Mouse (Mus musculus) neural tube, embryonic 12.5 days (tissue): ENCODE results near the gene Haao. TPM values are rescaled to one million over a fixed set of nuclear protein-coding genes. Genes with fewer than 3 reads are reported as not detected.
A peak's percentile ranks its signal among the peaks of the same experiment; 100 is the strongest.
"Not testable (repeated sequence)": the region's sequence is repeated elsewhere in the genome, so short reads cannot be mapped to it uniquely, and the experiment has no call there.

Experiments used
- ATAC-seq: fragments of 200-750 bp; cut with Nextera tagmentation; 2 replicates; pipeline ENCODE4 v1.8.0; 2017; ENCODE audit warnings: low read depth, mild to moderate bottlenecking, moderate TSS enrichment, moderate library complexity; ENCODE audit not compliant: low FRiP score
- H3K27ac ChIP-seq: fragments of 300-500 bp; sonication (generic); 2 replicates; pipeline ENCODE4 v1.5.1; 2016
- H3K27me3 ChIP-seq: fragments of 300-500 bp; sonication (generic); replicated peaks from 2 replicates; pipeline ENCODE4 v1.6.1; 2016; ENCODE audit warnings: mild to moderate bottlenecking
- H3K36me3 ChIP-seq: fragments of 300-500 bp; sonication (generic); 2 replicates; pipeline ENCODE4 v1.6.1; 2016; ENCODE audit warnings: mild to moderate bottlenecking
- H3K4me1 ChIP-seq: fragments of 300-500 bp; sonication (generic); 2 replicates; pipeline ENCODE4 v1.6.1; 2016
- H3K4me2 ChIP-seq: fragments of 300-500 bp; sonication (generic); replicated peaks from 2 replicates; pipeline ENCODE4 v1.6.1; 2016; ENCODE audit warnings: mild to moderate bottlenecking
- H3K4me3 ChIP-seq: fragments of 300-500 bp; sonication (generic); 2 replicates; pipeline ENCODE4 v1.5.1; 2016
- H3K9ac ChIP-seq: fragments of 300-500 bp; sonication (generic); 2 replicates; pipeline ENCODE4 v1.6.1; 2016; ENCODE audit warnings: mild to moderate bottlenecking
- H3K9me3 ChIP-seq: fragments of 300-500 bp; sonication (generic); 2 replicates; pipeline ENCODE4 v1.6.1; 2016; ENCODE audit warnings: mild to moderate bottlenecking
- WGBS: fragments of 180-500 bp; shearing (Covaris S2); methylation state at CpG from one replicate; pipeline ENCODE4 v1.1.7; 2016; 5-methylcytosine and 5-hydroxymethylcytosine counted together
- polyA plus RNA-seq: library from polyadenylated mRNA; unstranded; fragments of >200 nt; fragmentation: Nextera tagmentation; extraction: Ambion mirVana; gene quantifications from 2 replicates; pipeline ENCODE4 v1.2.1, GENCODE M21; 2016

Gene Haao
- polyA plus RNA-seq, 1 experiment from 2014 or later = not detected

DNA sequence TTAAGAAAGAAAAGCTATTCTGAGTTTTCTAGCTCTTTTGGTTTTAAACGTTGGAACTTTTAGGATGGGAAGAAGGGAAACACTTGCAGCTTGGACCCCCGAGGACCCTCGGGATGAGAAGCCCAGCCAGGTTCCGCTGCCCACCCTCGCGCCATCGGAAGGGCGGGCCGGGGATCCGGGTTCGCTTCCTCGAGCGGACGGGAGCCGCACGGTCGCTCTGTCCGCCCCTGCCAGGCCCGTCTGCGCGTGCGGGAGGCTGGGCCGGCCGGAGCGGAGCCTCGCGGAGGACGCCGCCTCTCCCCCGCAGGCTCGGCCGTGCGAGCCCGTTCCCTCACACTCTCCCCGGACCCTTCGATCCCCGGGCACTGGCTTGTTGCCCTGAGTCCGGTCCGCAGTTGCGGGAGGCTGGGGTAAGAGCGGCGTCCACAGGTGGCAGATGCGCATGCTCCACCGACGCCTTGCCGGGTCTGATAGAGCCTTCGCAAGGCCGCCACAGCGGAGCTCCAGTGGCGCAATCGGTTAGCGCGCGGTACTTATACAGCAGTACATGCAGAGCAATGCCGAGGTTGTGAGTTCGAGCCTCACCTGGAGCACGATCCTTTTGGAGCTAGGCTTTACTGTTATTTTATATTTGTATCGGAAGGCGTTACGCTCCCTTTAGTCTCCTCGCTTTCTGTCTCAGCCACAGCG is 13.8 kb upstream of the Haao start:
- WGBS = under 1% methylated on average over 62 of the region's 62 CpGs
- no peaks in the 10 kb centered on the region for H3K36me3 ChIP-seq

GRCm38 (mm10) chr17:83860968-83861367 is 13.2 kb upstream of the Haao start:
- H3K9me3 ChIP-seq, H3K9ac ChIP-seq, H3K4me1 ChIP-seq, H3K4me3 ChIP-seq, H3K36me3 ChIP-seq, H3K27me3 ChIP-seq, ATAC-seq, H3K27ac ChIP-seq: not testable (repeated sequence)
- WGBS = 64% methylated on average over 8 of the region's 8 CpGs
- peak overlapping the region; percentile 69; the same call in 1 of the 2 replicates for H3K4me2 ChIP-seq

More for the DNA sequence above, 13.8 kb upstream of the Haao start:
- H3K4me2 ChIP-seq = peak overlapping the region; percentile 69
- 0 out of 2 replicates have a peak, but pooled peaks cover 3% of the 10 kb centered on the region for H3K27me3 ChIP-seq
- H3K4me1 ChIP-seq = peaks cover 7% of the 10 kb centered on the region; the same call in 1 of the 2 replicates
- no peaks in the 10 kb centered on the region for H3K9me3 ChIP-seq
- H3K4me3 ChIP-seq = peak overlapping the region; percentile 78
- peak; percentile 93 for ATAC-seq
- H3K9ac ChIP-seq = peak overlapping the region; percentile 60
- H3K27ac ChIP-seq = peak overlapping the region; percentile 47

DNA sequence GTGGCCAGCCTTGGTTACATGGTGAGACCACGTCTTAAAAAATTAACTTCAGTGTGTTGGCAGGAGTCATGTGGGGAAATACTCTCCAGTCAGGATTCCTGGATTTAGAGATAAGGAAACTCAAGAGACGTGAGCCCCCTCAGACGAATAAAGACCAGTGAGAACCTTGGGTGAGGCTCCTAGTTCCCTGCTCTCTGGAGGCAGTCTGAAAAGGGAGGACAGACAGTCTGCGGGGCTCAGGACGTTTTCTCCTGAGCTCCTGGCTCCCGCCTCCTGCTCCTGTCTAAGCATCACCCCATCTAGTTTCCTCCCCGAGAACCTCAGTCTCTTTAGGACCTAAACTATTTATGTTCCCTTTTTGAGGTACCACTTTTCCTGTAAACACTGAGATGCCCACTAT is 12.5 kb upstream of the Haao start:
- Histone ChIP-seq H3K4me1 (peaks cover 7% of the 10 kb centered on the region; the same call in 1 of the 2 replicates), H3K27me3 (0 out of 2 replicates have a peak, but pooled peaks cover 3% of the 10 kb centered on the region), H3K27ac (no peak overlapping the region), H3K4me3 (no peak overlapping the region), H3K9ac (no peak overlapping the region), H3K4me2 (no peak overlapping the region), H3K36me3 (no peaks in the 10 kb centered on the region), H3K9me3 (no peaks in the 10 kb centered on the region)
- ATAC-seq = no peak
- WGBS = 84% methylated on average over 7 of the region's 7 CpGs

DNA sequence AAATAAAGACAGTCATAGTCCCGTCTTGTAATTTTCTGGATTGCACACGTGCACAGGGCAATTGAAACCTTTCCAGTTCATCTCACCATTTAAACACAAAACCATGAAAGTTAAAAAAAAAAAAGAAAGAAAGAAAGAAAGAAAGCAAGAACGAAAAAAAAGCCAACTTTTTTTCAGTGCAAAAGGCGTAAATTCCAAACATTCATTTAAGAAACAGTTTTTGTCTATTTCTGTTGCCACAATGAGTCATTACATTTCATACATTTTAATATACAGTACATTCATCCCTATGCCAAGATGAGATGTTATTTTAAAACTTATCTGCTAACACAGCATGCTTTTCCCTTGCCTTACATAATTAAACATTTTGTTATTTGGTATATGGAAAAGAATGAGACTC is 11.9 kb upstream of the Haao start:
- no peaks in the 10 kb centered on the region for H3K36me3 ChIP-seq
- H3K9me3 ChIP-seq = no peaks in the 10 kb centered on the region
- peaks cover 7% of the 10 kb centered on the region; the same call in 1 of the 2 replicates for H3K4me1 ChIP-seq
- no peak overlapping the region for H3K4me2 ChIP-seq
- no peak overlapping the region for H3K9ac ChIP-seq
- H3K27me3 ChIP-seq = 0 out of 2 replicates have a peak, but pooled peaks cover 3% of the 10 kb centered on the region
- H3K4me3 ChIP-seq = no peak overlapping the region
- 81% methylated on average over 4 of the region's 4 CpGs for WGBS
- no peak overlapping the region for H3K27ac ChIP-seq
- no peak for ATAC-seq

DNA sequence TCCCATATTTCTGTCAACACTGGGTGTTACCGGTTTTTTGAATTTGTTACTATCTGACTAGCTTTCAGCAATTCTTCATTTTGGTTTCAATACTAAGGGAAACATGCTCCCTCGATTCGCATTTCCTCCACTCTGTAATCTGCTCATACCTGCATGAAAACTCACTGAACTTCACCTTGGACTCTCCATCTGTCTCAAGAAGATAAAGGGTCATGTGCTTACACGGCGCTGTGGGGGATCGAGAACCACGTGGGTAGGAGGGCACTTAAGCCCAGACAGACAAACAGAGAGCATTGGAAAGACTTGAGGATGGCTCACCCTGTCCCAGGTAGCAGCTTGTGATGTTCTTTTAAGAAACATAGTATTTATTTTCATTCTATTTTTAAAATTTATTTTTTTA is 10.7 kb upstream of the Haao start:
- Histone ChIP-seq H3K9ac (no peak overlapping the region), H3K4me1 (peaks cover 7% of the 10 kb centered on the region; the same call in 1 of the 2 replicates), H3K36me3 (no peaks in the 10 kb centered on the region), H3K9me3 (no peaks in the 10 kb centered on the region), H3K27me3 (0 out of 2 replicates have a peak, but pooled peaks cover under 1% of the 10 kb centered on the region), H3K4me2 (no peak overlapping the region), H3K4me3 (no peak overlapping the region), H3K27ac (no peak overlapping the region)
- ATAC-seq = no peak
- WGBS = 88% methylated on average over 7 of the region's 7 CpGs

DNA sequence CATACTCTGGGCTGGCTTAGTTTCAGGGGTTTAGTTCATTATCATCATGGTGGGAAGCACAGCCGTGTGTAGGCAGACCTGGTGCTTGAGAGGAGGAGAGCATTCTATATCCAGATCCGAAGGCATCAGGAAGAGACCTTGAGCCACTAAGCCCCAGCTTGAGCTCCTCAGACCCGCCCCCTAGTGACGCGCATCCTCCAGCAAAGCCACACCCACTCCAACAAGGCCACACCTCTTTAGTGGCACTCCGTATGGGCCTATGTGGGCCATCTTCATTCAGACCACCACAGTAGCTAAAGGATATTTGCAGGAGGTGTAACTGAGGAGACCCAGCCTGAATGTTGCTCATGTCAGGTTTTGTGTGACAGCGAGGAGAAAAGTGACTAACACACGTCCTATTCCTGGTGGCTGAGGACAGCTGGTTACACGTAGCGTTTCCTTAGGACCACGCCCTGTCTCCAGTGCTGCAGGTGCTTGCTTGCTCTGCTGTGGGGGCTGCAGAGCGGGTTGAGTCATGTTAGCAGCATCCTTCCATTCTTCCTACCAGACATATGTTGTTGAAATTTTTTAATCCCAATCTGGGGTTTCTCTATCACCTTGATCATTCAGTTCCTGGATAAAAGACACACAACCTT is 6.6 kb upstream of the Haao start:
- H3K4me1 ChIP-seq = peaks cover 4% of the 10 kb centered on the region; the same call in 1 of the 2 replicates
- no peak for ATAC-seq
- no peaks in the 10 kb centered on the region for H3K9me3 ChIP-seq
- H3K4me3 ChIP-seq = no peak overlapping the region
- 44% methylated on average over 12 of the region's 12 CpGs for WGBS
- no peak overlapping the region for H3K27ac ChIP-seq
- H3K9ac ChIP-seq = no peak overlapping the region
- H3K4me2 ChIP-seq = no peak overlapping the region
- no peaks in the 10 kb centered on the region for H3K27me3 ChIP-seq
- H3K36me3 ChIP-seq = no peaks in the 10 kb centered on the region

DNA sequence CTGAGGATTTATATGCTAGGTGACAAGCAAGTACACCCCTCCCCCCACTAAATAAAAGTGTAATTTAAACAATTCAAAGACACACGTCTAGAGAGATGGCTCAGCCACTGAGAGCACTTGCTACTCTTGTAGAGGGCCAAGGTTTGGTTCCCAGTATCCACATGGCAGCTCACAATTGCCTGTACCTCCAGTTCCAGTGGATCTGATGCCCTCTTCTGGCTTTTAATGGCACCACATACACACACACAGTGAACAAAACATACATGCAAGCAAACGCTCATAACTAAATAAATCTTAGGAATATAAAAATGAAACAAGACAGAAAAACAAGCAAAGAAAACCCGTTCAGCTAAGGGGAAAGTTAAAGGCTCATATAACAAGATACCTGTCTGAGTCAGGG is 6.1 kb upstream of the Haao start:
- 54% methylated on average over 3 of the region's 3 CpGs for whole genome bisulfite sequencing
- H3K36me3 ChIP-seq = no peaks in the 10 kb centered on the region
- H3K4me1 ChIP-seq = peaks cover 4% of the 10 kb centered on the region; the same call in 1 of the 2 replicates
- ATAC-seq = no peak
- H3K9ac ChIP-seq = no peak overlapping the region
- H3K4me2 ChIP-seq = no peak overlapping the region
- H3K4me3 ChIP-seq = no peak overlapping the region
- H3K27ac ChIP-seq = no peak overlapping the region
- H3K27me3 ChIP-seq = no peaks in the 10 kb centered on the region
- H3K9me3 ChIP-seq = no peaks in the 10 kb centered on the region

GRCm38 (mm10) chr17:83850864-83851263 is 3.1 kb upstream of the Haao start:
- no peak overlapping the region for H3K4me3 ChIP-seq
- no peaks in the 10 kb centered on the region for H3K27me3 ChIP-seq
- no peak overlapping the region for H3K27ac ChIP-seq
- no peak overlapping the region for H3K4me2 ChIP-seq
- H3K9ac ChIP-seq = no peak overlapping the region
- H3K36me3 ChIP-seq = no peaks in the 10 kb centered on the region
- H3K9me3 ChIP-seq = no peaks in the 10 kb centered on the region
- peaks cover 4% of the 10 kb centered on the region; the same call in 1 of the 2 replicates for H3K4me1 ChIP-seq
- 89% methylated on average over 5 of the region's 5 CpGs for WGBS
- ATAC-seq = no peak

GRCm38 (mm10) chr17:83850458-83850857 is 2.7 kb upstream of the Haao start:
- Histone ChIP-seq H3K9ac (no peak overlapping the region), H3K4me1 (peaks cover 4% of the 10 kb centered on the region; the same call in 1 of the 2 replicates), H3K9me3 (no peaks in the 10 kb centered on the region), H3K36me3 (no peaks in the 10 kb centered on the region), H3K4me3 (no peak overlapping the region), H3K4me2 (0 out of 2 replicates have a peak overlapping the region, but pooled peaks have one; percentile 14), H3K27ac (no peak overlapping the region), H3K27me3 (no peaks in the 10 kb centered on the region)
- WGBS = 15% methylated on average over 9 of the region's 9 CpGs
- ATAC-seq = no peak; the same call in 1 of the 2 replicates

- 73% methylated on average over 5 of the region's 5 CpGs for WGBS
- no peak overlapping the region for H3K4me2 ChIP-seq
- no peak overlapping the region for H3K27ac ChIP-seq
- no peak overlapping the region for H3K9ac ChIP-seq
- H3K27me3 ChIP-seq = no peaks in the 10 kb centered on the region
- peak; percentile 34; the same call in 1 of the 2 replicates for ATAC-seq
- no peaks in the 10 kb centered on the region for H3K36me3 ChIP-seq
- no peak overlapping the region for H3K4me3 ChIP-seq
- peaks cover 4% of the 10 kb centered on the region; the same call in 1 of the 2 replicates for H3K4me1 ChIP-seq
- no peaks in the 10 kb centered on the region for H3K9me3 ChIP-seq
Measured at GRCm38 (mm10) chr17:83849717-83850116, 2.0 kb upstream of the Haao start.

DNA sequence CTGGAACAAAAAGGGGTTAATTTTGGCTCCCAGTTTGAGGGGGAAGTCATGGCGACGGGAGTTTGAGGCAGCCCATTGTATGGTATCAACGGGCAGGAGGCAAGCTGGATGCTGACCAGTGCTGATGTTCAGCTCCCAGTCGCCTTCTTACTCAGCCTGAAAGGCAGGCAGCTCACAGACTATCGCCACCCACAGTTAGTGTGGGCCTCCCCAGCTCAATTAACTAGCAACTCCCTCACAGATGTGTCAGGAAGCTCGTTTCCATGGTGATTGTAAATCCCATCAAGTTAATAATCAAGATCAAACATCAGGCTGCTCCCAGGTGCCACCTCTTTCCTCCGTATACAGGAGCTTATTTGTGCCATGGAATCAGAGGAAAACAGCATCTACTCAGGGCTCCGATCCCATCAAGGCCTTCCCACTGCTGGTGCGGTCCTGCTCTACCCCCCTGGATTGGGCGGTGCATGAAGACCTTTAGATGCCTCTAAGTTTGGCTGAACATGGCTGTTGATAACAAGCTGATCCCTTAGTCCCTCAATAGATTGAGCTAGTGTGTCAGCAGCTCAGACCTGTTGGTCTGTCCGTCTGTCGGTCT is 1.4 kb upstream of the Haao start:
- Histone ChIP-seq H3K27ac (no peak overlapping the region), H3K27me3 (no peaks in the 10 kb centered on the region), H3K9ac (no peak overlapping the region), H3K4me1 (peaks cover 4% of the 10 kb centered on the region; the same call in 1 of the 2 replicates), H3K4me2 (no peak overlapping the region), H3K36me3 (no peaks in the 10 kb centered on the region), H3K4me3 (no peak overlapping the region), H3K9me3 (no peaks in the 10 kb centered on the region)
- no peak for ATAC-seq
- 60% methylated on average over 12 of the region's 12 CpGs for WGBS

DNA sequence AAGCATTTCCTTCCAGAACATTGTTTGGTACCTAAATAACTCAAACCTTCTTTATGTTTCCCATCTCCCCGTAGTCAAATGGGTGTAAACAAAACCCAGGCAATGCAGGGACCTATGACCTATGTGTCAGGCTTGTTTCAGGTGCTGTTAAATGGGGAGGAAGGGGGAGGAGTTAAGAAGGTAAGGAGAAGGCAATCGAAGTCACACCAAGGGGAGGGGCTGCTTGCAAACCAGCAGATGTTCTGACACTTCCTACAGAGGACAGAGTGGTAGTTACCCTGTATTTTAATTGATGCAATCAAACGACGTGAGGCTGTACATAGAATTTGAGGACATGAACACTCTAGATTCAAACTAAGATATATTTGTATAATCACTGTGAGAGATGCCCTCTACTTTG is 719 bp upstream of the Haao start:
- Histone ChIP-seq H3K9ac (no peak overlapping the region), H3K36me3 (no peaks in the 10 kb centered on the region), H3K4me1 (peaks cover 4% of the 10 kb centered on the region; the same call in 1 of the 2 replicates), H3K4me2 (no peak overlapping the region), H3K9me3 (no peaks in the 10 kb centered on the region), H3K27me3 (no peaks in the 10 kb centered on the region), H3K27ac (no peak overlapping the region), H3K4me3 (no peak overlapping the region)
- ATAC-seq = no peak
- 57% methylated on average over 4 of the region's 4 CpGs for whole genome bisulfite sequencing
